Mouse (Mus musculus) Patski (cell line): Measurements from ENCODE around the gene Prmt3. TPM values are rescaled to one million over a fixed set of nuclear protein-coding genes. Genes with fewer than 3 reads are reported as not detected.

ENCODE experiments used
- ATAC-seq: fragments of 100-300 bp; one replicate; pipeline ENCODE4 v1.8.0; 2021
- CTCF ChIA-PET: fragments of 350-600 bp; sonication (Branson Sonifier 250); formaldehyde crosslinking; loops from one replicate; lab custom pipeline; 2022; ENCODE audit warnings: inconsistent platforms; lab: Charles Lee
- POLR2A ChIA-PET: fragments of 350-600 bp; sonication (Branson Sonifier 250); formaldehyde crosslinking; loops from one replicate; lab custom pipeline; 2022; ENCODE audit warnings: antibody characterized with exemption, inconsistent platforms; lab: Charles Lee
- DNase-seq: peaks from one replicate; pipeline ENCODE4 v3.0.0-alpha.2; 2011; ENCODE audit warnings: low read depth, low spot score
- H3K27me3 ChIP-seq: fragments of 371-371 bp; one replicate; pipeline ENCODE4 v1.5.1; 2021
- CTCF ChIP-seq: fragments of 100-300 bp; IDR thresholded peaks from one replicate; pipeline ENCODE4 v1.5.1; 2021
- in situ Hi-C: fragments of 300-500 bp; cut with MboI; formaldehyde crosslinking; loops from 3 replicates; pipeline ENCODE4 v1.11.1; 2018; ENCODE audit warnings: low pct_unique_long_range_greater_than_20kb, mixed read lengths
- polyA plus RNA-seq: library from polyadenylated mRNA; unstranded; gene quantifications from one replicate; pipeline ENCODE4 v1.2.3, GENCODE M21; 2021

Gene Prmt3
- polyA plus RNA-seq, 1 experiment from 2014 or later: 43.0 TPM

GRCm38 (mm10) chr7:49787383-49787645 is 9.2 kb downstream of the Prmt3 start:
- ATAC-seq: no peak
- ChIA-PET POLR2A (no interaction called here), CTCF (interaction anchor here (1.1 to 1.5 kb wide), 2 partner anchors 16 to 53 kb away, joined by 3 read pairs; no protein-coding TSS in a partner anchor)
- no peak for TF ChIP-seq CTCF
- DNase-seq: no peak
- in situ Hi-C loops: loop anchor here (5.0 kb wide), 1 partner anchor 135 kb away; no protein-coding TSS in a partner anchor
- no peaks in the 10 kb centered on the region for H3K27me3 ChIP-seq

GRCm38 (mm10) chr7:49794304-49794703 is 16.2 kb downstream of the Prmt3 start:
- no peak for TF ChIP-seq CTCF
- ChIA-PET CTCF (no interaction called here), POLR2A (no interaction called here)
- no peaks in the 10 kb centered on the region for H3K27me3 ChIP-seq
- in situ Hi-C loops: no loop called here
- ATAC-seq (no peak), DNase-seq (no peak)

- in situ Hi-C loops: no loop called here
- no peak for TF ChIP-seq CTCF
- CTCF ChIA-PET: interaction anchor here (1.4 to 2.6 kb wide), 3 partner anchors 8 to 126 kb away, joined by 4 to 7 read pairs (median 4); no protein-coding TSS in a partner anchor
- DNase-seq: no peak
- POLR2A ChIA-PET: interaction anchor here (1.3 kb wide), 1 partner anchor 8 kb away, joined by 5 read pairs; no protein-coding TSS in a partner anchor
- no peaks in the 10 kb centered on the region for H3K27me3 ChIP-seq
- ATAC-seq: peak; percentile 92
These were observed 19.0 kb downstream of the Prmt3 start for GRCm38 (mm10) chr7:49797171-49797570.

GRCm38 (mm10) chr7:49803511-49803910 is 25.4 kb downstream of the Prmt3 start:
- DNase-seq: no peak
- TF ChIP-seq CTCF: no peak
- no peaks in the 10 kb centered on the region for H3K27me3 ChIP-seq
- ATAC-seq: no peak
- in situ Hi-C loops: no loop called here
- POLR2A ChIA-PET: no interaction called here
- CTCF ChIA-PET: interaction anchor here (1.3 to 1.9 kb wide), 2 partner anchors 17 to 119 kb away, joined by 3 to 6 read pairs; no protein-coding TSS in a partner anchor

- ChIA-PET POLR2A (interaction anchor here (1.5 kb wide), 1 partner anchor 8 kb away, joined by 5 read pairs; no protein-coding TSS in a partner anchor), CTCF (interaction anchor here (0.9 to 1.5 kb wide), 4 partner anchors 8 to 50 kb away, joined by 3 to 7 read pairs (median 3); no protein-coding TSS in a partner anchor)
- no peak for ATAC-seq
- TF ChIP-seq CTCF: no peak
- H3K27me3 ChIP-seq: no peaks in the 10 kb centered on the region
- DNase-seq: no peak
- in situ Hi-C loops: no loop called here
These were observed 26.6 kb downstream of the Prmt3 start for GRCm38 (mm10) chr7:49804638-49805165.

- CTCF ChIA-PET: interaction anchor here (0.9 to 1.5 kb wide), 3 partner anchors 9 to 51 kb away, joined by 3 to 7 read pairs (median 3); no protein-coding TSS in a partner anchor
- POLR2A ChIA-PET: interaction anchor here (1.5 kb wide), 1 partner anchor 9 kb away, joined by 5 read pairs; no protein-coding TSS in a partner anchor
- TF ChIP-seq CTCF: no peak
- no peaks in the 10 kb centered on the region for H3K27me3 ChIP-seq
- ATAC-seq (no peak), DNase-seq (no peak)
- in situ Hi-C loops: no loop called here
These were observed 27.5 kb downstream of the Prmt3 start for GRCm38 (mm10) chr7:49805618-49806017.

- no peaks in the 10 kb centered on the region for H3K27me3 ChIP-seq
- in situ Hi-C loops: no loop called here
- DNase-seq (no peak), ATAC-seq (no peak)
- ChIA-PET CTCF (interaction anchor here (2.5 kb wide), 1 partner anchor 8 kb away, joined by 9 read pairs; no protein-coding TSS in a partner anchor), POLR2A (no interaction called here)
- TF ChIP-seq CTCF: no peak
These were observed 29.0 kb downstream of the Prmt3 start for GRCm38 (mm10) chr7:49807093-49807682.

DNA sequence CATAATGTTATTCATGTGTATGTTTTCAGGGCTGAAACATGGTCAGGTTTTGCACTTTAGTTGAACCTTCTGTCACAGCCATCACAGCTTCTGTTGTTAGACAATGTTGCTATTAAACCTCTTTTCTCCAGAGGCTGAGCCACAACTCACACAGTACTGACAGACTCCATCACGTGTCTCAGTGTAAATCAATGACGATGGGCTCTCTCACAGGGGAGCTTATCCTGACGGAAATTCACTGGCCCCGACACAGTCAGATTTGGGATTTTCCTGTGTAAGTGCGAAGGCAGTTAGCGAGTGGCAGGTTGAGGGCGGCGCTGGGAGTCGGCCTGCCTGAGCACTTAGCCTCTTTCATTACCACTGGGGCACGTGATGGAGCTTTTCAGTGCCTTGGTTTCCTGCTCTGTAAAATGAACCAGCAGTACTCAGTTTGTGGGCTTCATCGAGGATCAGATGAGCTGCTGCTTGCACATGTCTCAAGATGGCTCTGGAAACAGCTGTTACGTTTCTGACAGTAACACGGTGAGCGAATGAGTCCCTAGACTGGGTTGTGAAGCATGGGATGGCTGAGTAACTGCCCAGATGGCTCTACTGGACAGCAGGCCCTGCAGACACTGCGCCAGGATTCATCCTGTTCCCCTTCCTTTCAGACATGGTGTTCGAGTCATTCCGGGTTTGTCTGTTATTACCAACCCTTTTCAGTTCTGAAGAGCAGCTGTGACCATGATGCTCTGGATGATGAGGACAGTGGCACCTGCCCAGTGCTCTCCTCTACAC is 29.9 kb downstream of the Prmt3 start:
- ChIA-PET CTCF (interaction anchor here (1.4 to 2.9 kb wide), 3 partner anchors 9 to 119 kb away, joined by 3 to 9 read pairs (median 7); no protein-coding TSS in a partner anchor), POLR2A (no interaction called here)
- H3K27me3 ChIP-seq: no peaks in the 10 kb centered on the region
- ATAC-seq (no peak), DNase-seq (no peak)
- in situ Hi-C loops: no loop called here
- no peak for TF ChIP-seq CTCF

- H3K27me3 ChIP-seq: no peaks in the 10 kb centered on the region
- ChIA-PET POLR2A (no interaction called here), CTCF (interaction anchor here (0.7 to 2.9 kb wide), 4 partner anchors 10 to 118 kb away, joined by 3 to 9 read pairs (median 5); no protein-coding TSS in a partner anchor)
- in situ Hi-C loops: no loop called here
- TF ChIP-seq CTCF: no peak
- ATAC-seq (peak; percentile 73), DNase-seq (no peak)
These were observed 31.0 kb downstream of the Prmt3 start for GRCm38 (mm10) chr7:49809100-49809499.

GRCm38 (mm10) chr7:49809562-49809961 is 31.4 kb downstream of the Prmt3 start:
- ATAC-seq (peak; percentile 71), DNase-seq (no peak)
- in situ Hi-C loops: no loop called here
- ChIA-PET CTCF (interaction anchor here (1.1 to 2.9 kb wide), 4 partner anchors 11 to 118 kb away, joined by 3 to 9 read pairs (median 6); no protein-coding TSS in a partner anchor), POLR2A (interaction anchor here (0.7 kb wide), 1 partner anchor 730 kb away, joined by 3 read pairs; no protein-coding TSS in a partner anchor)
- no peak for TF ChIP-seq CTCF
- no peaks in the 10 kb centered on the region for H3K27me3 ChIP-seq
